ENCODE assay signal across 8 mouse cellular contexts in genomic region chr11:3289302-3289802, GRCm38 (mm10). TPM values are rescaled to one million over a fixed set of nuclear protein-coding genes. Genes with fewer than 3 reads are reported as not detected.
DNase-seq lines count a peak whose midpoint lies in the region; ATAC-seq and TF ChIP-seq lines count a peak whose summit lies in the region.

No protein-coding gene starts in this region.

- peak; percentile 88 for DNase-seq in MN1 (ENCODE audit: low spot score)
- peak; percentile 73 to 81 for DNase-seq in cerebellum, adult 2 months
- peak; percentile 30 to 53 for DNase-seq in frontal cortex, adult 2 months (ENCODE audit: extremely low spot score in 1 of 2, low spot score in 1 of 2)
- peak; percentile 56 to 95 for DNase-seq in left cerebral cortex, postnatal 10 days (ENCODE audit: extremely low spot score in 1 of 2, low spot score in 2 of 2)
- DNase-seq in right cerebral cortex, adult 2 months (ENCODE audit: low spot score in 2 of 2) = peak; percentile 56 to 68
- no peak for DNase-seq in natural killer cell, adult 2 months (ENCODE audit: low spot score in 2 of 2)

- no peaks in the 10 kb centered on the region for H3K27me3 ChIP-seq in cerebellum, adult 2 months (ENCODE audit: control insufficient read depth, insufficient read depth, low read length)
- H3K27me3 ChIP-seq in hindbrain, embryonic 15.5 days = no peaks in the 10 kb centered on the region

- H3K4me2 ChIP-seq in hindbrain, embryonic 15.5 days = peak overlapping the region; percentile 98

- peak overlapping the region; percentile 95 for H3K27ac ChIP-seq in cerebellum, adult 2 months (ENCODE audit: insufficient read depth, low read length)
- H3K27ac ChIP-seq in hindbrain, embryonic 15.5 days (replicated peaks) = peak overlapping the region; percentile 100
- peak overlapping the region; percentile 41 for H3K27ac ChIP-seq in macrophage

- H3K9me3 ChIP-seq in hindbrain, embryonic 15.5 days = no peaks in the 10 kb centered on the region

- H3K79me2 ChIP-seq in macrophage (ENCODE audit: inconsistent target) = peaks cover 36% of the 10 kb centered on the region

- ATAC-seq in hindbrain, embryonic 15.5 days (ENCODE audit: low FRiP score, low read depth) = peak; percentile 82

- H3K9ac ChIP-seq in hindbrain, embryonic 15.5 days = peak overlapping the region; percentile 98

- TF ChIP-seq POLR2A in cerebellum, adult 2 months (IDR thresholded peaks at IDR 0.05; ENCODE audit: borderline replicate concordance, insufficient read depth, low read length) = 0 out of 2 replicates have a peak, but pooled peaks have one; percentile 12

- intact Hi-C loops in left cerebral cortex, postnatal 10 days (cut with DNase I) = loop anchor here (1.0 kb wide), 1 partner anchor 41 kb away; the partner anchor contains the start of gene Pik3ip1

- H3K4me3 ChIP-seq in cerebellum, adult 2 months (replicated peaks; ENCODE audit: insufficient read depth, low read depth, low read length) = peak overlapping the region; percentile 92
- peak overlapping the region; percentile 90 for H3K4me3 ChIP-seq in hindbrain, embryonic 15.5 days
- H3K4me3 ChIP-seq in macrophage (ENCODE audit: inconsistent target) = peak overlapping the region; percentile 41

- H3K4me1 ChIP-seq in cerebellum, adult 2 months (ENCODE audit: control insufficient read depth, insufficient read depth, low read length) = peaks cover 14% of the 10 kb centered on the region; the same call in 1 of the 2 replicates
- H3K4me1 ChIP-seq in hindbrain, embryonic 15.5 days (replicated peaks) = peaks cover 58% of the 10 kb centered on the region

- WGBS in cerebellum, adult 2 months = under 1% methylated on average over 37 of the region's 40 CpGs
- WGBS in hindbrain, embryonic 15.5 days = under 1% methylated on average over 28 of the region's 40 CpGs
- WGBS in macrophage (ENCODE audit: missing documents) = under 1% methylated on average over 19 of the region's 40 CpGs

- H3K36me3 ChIP-seq in hindbrain, embryonic 15.5 days = peaks cover 9% of the 10 kb centered on the region; the same call in 1 of the 2 replicates
- H3K36me3 ChIP-seq in macrophage (ENCODE audit: inconsistent target) = peaks cover 9% of the 10 kb centered on the region; the same call in 1 of the 2 replicates

- no peak for TF ChIP-seq CTCF in cerebellum, adult 2 months (IDR thresholded peaks at IDR 0.05; ENCODE audit: borderline replicate concordance, insufficient read depth, low read depth, low read length)

RNA-seq across cellular contexts. Expression of gene Patz1, which starts 0.7 kb away (rescaled TPM):
- 41.0 and 44.1 TPM in 2 replicates for polyA plus RNA-seq in cerebellum, adult 2 months (2012; rRNA removed)
- 33.0 and 33.9 TPM in 2 replicates for polyA plus RNA-seq in frontal cortex, adult 2 months (2012; rRNA removed)
- polyA plus RNA-seq in hindbrain, embryonic 15.5 days (2015; fragmentation: Nextera tagmentation; extraction: Ambion mirVana) = 51.9 and 54.3 TPM in 2 replicates
- 10 to 100 TPM; 43.3 to 46.5 TPM for total RNA-seq in left cerebral cortex, postnatal 10 days (2021)
- total RNA-seq in macrophage (2018; cell fraction: chromatin; rRNA removed) = 10 to 100 TPM in 16 of 26 experiments, 1 to 10 TPM in 10; 2.9 to 42.8 (median 13.5) TPM
- total RNA-seq in macrophage (2018; cell fraction: cytosol; rRNA removed) = 10 to 100 TPM in 14 of 26 experiments, 1 to 10 TPM in 12; 3.3 to 19.2 (median 10.3) TPM
- 10 to 100 TPM in 17 of 26 experiments, 1 to 10 TPM in 9; 5.3 to 37.7 (median 14.6) TPM for total RNA-seq in macrophage (2018; cell fraction: nucleus; rRNA removed)
- polyA plus RNA-seq in macrophage (2018) = 10.9 to 14.0 TPM (median 10.9 TPM) in 3 replicates

RNA-seq across cellular contexts. Expression of gene Drg1, which starts 23.1 kb away (rescaled TPM):
- 83.2 and 85.9 TPM in 2 replicates for polyA plus RNA-seq in cerebellum, adult 2 months (2012; rRNA removed)
- polyA plus RNA-seq in frontal cortex, adult 2 months (2012; rRNA removed) = 76.0 and 86.1 TPM in 2 replicates
- polyA plus RNA-seq in hindbrain, embryonic 15.5 days (2015; fragmentation: Nextera tagmentation; extraction: Ambion mirVana) = 205 and 207 TPM in 2 replicates
- total RNA-seq in left cerebral cortex, postnatal 10 days (2021) = 10 to 100 TPM; 86.9 to 88.6 TPM
- 10 to 100 TPM; 15.6 to 71.1 (median 52.5) TPM for total RNA-seq in macrophage (2018; cell fraction: chromatin; rRNA removed)
- 10 to 100 TPM; 54.2 to 80.4 (median 68.0) TPM for total RNA-seq in macrophage (2018; cell fraction: cytosol; rRNA removed)
- total RNA-seq in macrophage (2018; cell fraction: nucleus; rRNA removed) = 10 to 100 TPM; 23.4 to 88.7 (median 45.6) TPM
- 60.1 to 104 TPM (median 88.3 TPM) in 3 replicates for polyA plus RNA-seq in macrophage (2018)

RNA-seq across cellular contexts. Expression of gene Pik3ip1, which starts 40.8 kb away (rescaled TPM):
- polyA plus RNA-seq in cerebellum, adult 2 months (2012; rRNA removed) = 68.2 and 76.1 TPM in 2 replicates
- polyA plus RNA-seq in frontal cortex, adult 2 months (2012; rRNA removed) = 43.9 and 45.8 TPM in 2 replicates
- 26.1 and 26.3 TPM in 2 replicates for polyA plus RNA-seq in hindbrain, embryonic 15.5 days (2015; fragmentation: Nextera tagmentation; extraction: Ambion mirVana)
- 10 to 100 TPM; 20.5 to 24.0 TPM for total RNA-seq in left cerebral cortex, postnatal 10 days (2021)
- total RNA-seq in macrophage (2018; cell fraction: chromatin; rRNA removed) = 10 to 100 TPM in 7 of 26 experiments, 1 to 10 TPM in 19; 1.9 to 27.2 (median 6.4) TPM
- total RNA-seq in macrophage (2018; cell fraction: cytosol; rRNA removed) = 10 to 100 TPM in 3 of 26 experiments, 1 to 10 TPM in 23; 2.7 to 12.1 (median 6.3) TPM
- 10 to 100 TPM in 8 of 26 experiments, 1 to 10 TPM in 18; 3.1 to 20.7 (median 8.1) TPM for total RNA-seq in macrophage (2018; cell fraction: nucleus; rRNA removed)
- 1.4 to 14.0 TPM (median 10.1 TPM) in 3 replicates for polyA plus RNA-seq in macrophage (2018)

Comparison
In these comparisons a context has a peak if more than half of its experiments do, and no peak if none do; other contexts are left out.
1. DNase-seq: peak in MN1 (single experiment), cerebellum, adult 2 months (2 of 2), frontal cortex, adult 2 months (2 of 2), left cerebral cortex, postnatal 10 days (2 of 2) and right cerebral cortex, adult 2 months (2 of 2); none in natural killer cell, adult 2 months (0 of 2).
2. H3K27ac ChIP-seq: peak in every context shown above with its lines; median percentile 100 in hindbrain, embryonic 15.5 days; 95 in cerebellum, adult 2 months; 41 in macrophage.
3. H3K4me3 ChIP-seq: peak in every context shown above with its lines; median percentile 92 in cerebellum, adult 2 months; 90 in hindbrain, embryonic 15.5 days; 41 in macrophage.